Mouse (Mus musculus) liver, embryonic 16.5 days (tissue): ENCODE measurements around the gene Pygm. TPM values are rescaled to one million over a fixed set of nuclear protein-coding genes. Genes with fewer than 3 reads are reported as not detected.
A peak's percentile ranks its signal among the peaks of the same experiment; 100 is the strongest.

Experiments used
- ATAC-seq: fragments of 200-750 bp; cut with Nextera tagmentation; 2 replicates; pipeline ENCODE4 v1.8.0; 2017; ENCODE audit warnings: low read depth, mild to moderate bottlenecking, moderate number of reproducible peaks, moderate library complexity
- H3K27ac ChIP-seq: fragments of 300-500 bp; sonication (generic); 2 replicates; pipeline ENCODE4 v1.5.1; 2014; ENCODE audit warnings: mild to moderate bottlenecking, low read length
- H3K27me3 ChIP-seq: fragments of 300-500 bp; sonication (generic); 2 replicates; pipeline ENCODE4 v1.6.1; 2014; ENCODE audit warnings: low read depth, low read length, mixed read lengths; ENCODE audit not compliant: control insufficient read depth, insufficient read depth
- H3K36me3 ChIP-seq: fragments of 300-500 bp; sonication (generic); 2 replicates; pipeline ENCODE4 v1.6.1; 2014; ENCODE audit warnings: mild to moderate bottlenecking; ENCODE audit not compliant: control insufficient read depth, insufficient read depth
- H3K4me1 ChIP-seq: fragments of 300-500 bp; sonication (generic); 2 replicates; pipeline ENCODE4 v1.6.1; 2014; ENCODE audit warnings: low read depth, low read length, mixed read lengths; ENCODE audit not compliant: control insufficient read depth
- H3K4me2 ChIP-seq: fragments of 300-500 bp; sonication (generic); 2 replicates; pipeline ENCODE4 v1.6.1; 2014; ENCODE audit warnings: low read depth, low read length, mixed read lengths
- H3K4me3 ChIP-seq: fragments of 300-500 bp; sonication (generic); 2 replicates; pipeline ENCODE4 v1.5.1; 2014; ENCODE audit warnings: low read depth, mild to moderate bottlenecking, low read length
- H3K9ac ChIP-seq: fragments of 300-500 bp; sonication (generic); 2 replicates; pipeline ENCODE4 v1.6.1; 2014; ENCODE audit warnings: low read depth, low read length
- H3K9me3 ChIP-seq: fragments of 300-500 bp; sonication (generic); replicated peaks from 2 replicates; pipeline ENCODE4 v1.6.1; 2016; ENCODE audit warnings: low read length; ENCODE audit not compliant: control insufficient read depth
- WGBS: fragments of 180-500 bp; shearing (Covaris S2); extraction: QIAGEN DNeasy Blood & Tissue Kit; methylation state at CpG from one replicate; pipeline ENCODE4 v1.1.7; 2014; ENCODE audit not compliant: insufficient replicate concordance; 5-methylcytosine and 5-hydroxymethylcytosine counted together
- polyA plus RNA-seq: library from polyadenylated mRNA; unstranded; fragments of >200 nt; fragmentation: Nextera tagmentation; extraction: Ambion mirVana; gene quantifications from 2 replicates; pipeline ENCODE4 v1.2.1, GENCODE M21; 2015

Gene Pygm
- polyA plus RNA-seq, 1 experiment from 2014 or later: 11.2 TPM

DNA sequence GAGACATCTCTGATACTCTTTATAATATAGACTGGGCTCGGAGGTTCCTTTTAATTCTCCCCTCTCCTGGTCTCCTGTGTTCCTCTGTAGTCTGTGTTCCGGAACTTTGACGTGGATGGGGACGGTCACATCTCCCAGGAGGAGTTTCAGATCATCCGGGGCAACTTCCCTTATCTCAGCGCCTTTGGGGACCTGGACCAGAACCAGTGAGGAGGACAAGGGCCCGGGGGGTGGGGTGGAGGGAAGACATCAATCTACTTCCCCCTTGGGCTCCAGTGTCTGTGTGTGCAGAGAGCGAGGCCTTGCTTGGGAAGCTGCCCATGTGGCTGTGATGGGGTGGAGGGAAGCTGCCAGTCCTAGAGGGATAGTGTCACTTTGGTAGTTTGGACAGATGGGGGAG, 24.6 kb downstream of the Pygm start:
- Histone ChIP-seq H3K4me2 (no peak overlapping the region), H3K27ac (no peak overlapping the region), H3K4me3 (no peak overlapping the region), H3K36me3 (no peaks in the 10 kb centered on the region), H3K9ac (no peak overlapping the region), H3K9me3 (no peaks in the 10 kb centered on the region), H3K27me3 (no peaks in the 10 kb centered on the region), H3K4me1 (no peaks in the 10 kb centered on the region)
- ATAC-seq: 0 out of 2 replicates have a peak, but pooled peaks have one; percentile 9
- 62% methylated on average over 8 of the region's 8 CpGs for WGBS

DNA sequence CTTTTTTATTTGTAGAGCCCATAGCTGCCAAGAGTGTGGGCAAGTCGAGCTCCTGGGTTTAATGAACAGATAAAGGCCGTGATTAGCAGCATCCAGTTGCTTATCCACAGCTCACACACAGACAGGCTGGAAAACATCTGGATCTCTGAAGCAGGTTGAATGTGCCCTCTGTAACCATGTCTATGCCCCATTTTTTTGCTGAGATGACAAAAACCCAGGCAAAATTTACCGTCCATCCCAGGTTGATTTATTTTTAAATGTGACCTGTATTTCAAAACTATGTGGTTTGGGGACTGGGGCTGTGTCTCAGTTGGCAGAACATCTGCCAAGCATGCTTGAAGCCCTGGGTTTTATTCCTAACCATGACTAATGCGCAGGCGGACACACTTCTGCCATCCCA, 25.0 kb downstream of the Pygm start:
- Histone ChIP-seq H3K36me3 (no peaks in the 10 kb centered on the region), H3K4me2 (no peak overlapping the region), H3K27me3 (no peaks in the 10 kb centered on the region), H3K9ac (no peak overlapping the region), H3K4me3 (no peak overlapping the region), H3K4me1 (no peaks in the 10 kb centered on the region), H3K27ac (no peak overlapping the region), H3K9me3 (no peaks in the 10 kb centered on the region)
- ATAC-seq: no peak
- WGBS: 58% methylated on average over 5 of the region's 5 CpGs

DNA sequence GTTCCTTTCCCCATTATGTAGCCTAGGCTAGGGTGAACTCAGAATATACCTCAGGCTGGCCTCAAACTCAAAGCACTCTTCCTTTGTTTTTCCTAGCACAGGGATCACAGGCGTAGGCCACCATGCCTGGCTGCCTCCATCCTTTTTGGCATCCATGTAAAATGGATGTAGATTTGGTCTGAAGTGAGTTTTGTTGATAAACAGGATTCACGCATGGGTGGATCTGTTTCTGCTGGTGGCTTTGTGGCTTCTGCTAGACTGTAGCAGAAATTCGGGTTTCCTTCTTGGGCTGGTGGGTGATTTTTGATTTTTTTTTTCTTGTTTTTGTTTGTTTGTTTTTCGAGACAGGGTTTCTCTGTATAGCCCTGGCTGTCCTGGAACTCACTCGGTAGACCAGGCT, 25.7 kb downstream of the Pygm start:
- Histone ChIP-seq H3K27ac (no peak overlapping the region), H3K4me1 (no peaks in the 10 kb centered on the region), H3K36me3 (no peaks in the 10 kb centered on the region), H3K9me3 (no peaks in the 10 kb centered on the region), H3K27me3 (no peaks in the 10 kb centered on the region), H3K4me3 (no peak overlapping the region), H3K4me2 (no peak overlapping the region), H3K9ac (no peak overlapping the region)
- ATAC-seq: no peak
- 51% methylated on average over 5 of the region's 5 CpGs for WGBS

DNA sequence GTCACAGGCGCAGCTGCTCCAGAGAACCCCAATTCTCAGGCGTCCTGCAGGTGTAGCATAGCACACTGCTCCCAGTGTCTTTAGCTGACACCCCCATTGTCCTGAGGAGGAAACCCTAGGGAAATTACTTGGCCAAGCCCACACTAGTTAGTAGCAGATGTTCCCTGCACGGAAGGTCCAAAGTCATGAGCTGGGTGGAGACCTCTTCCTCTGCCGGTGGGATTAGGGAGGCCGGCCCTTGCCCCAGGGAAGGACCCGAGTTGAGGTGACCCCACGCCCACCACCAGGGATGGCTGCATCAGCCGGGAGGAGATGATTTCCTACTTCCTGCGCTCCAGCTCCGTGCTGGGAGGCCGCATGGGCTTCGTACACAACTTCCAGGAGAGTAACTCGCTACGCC, 28.6 kb downstream of the Pygm start:
- Histone ChIP-seq H3K4me2 (no peak overlapping the region), H3K27me3 (peaks cover 7% of the 10 kb centered on the region; the same call in 1 of the 2 replicates), H3K27ac (no peak overlapping the region), H3K9ac (no peak overlapping the region), H3K4me3 (no peak overlapping the region), H3K36me3 (no peaks in the 10 kb centered on the region), H3K4me1 (no peaks in the 10 kb centered on the region; the same call in 1 of the 2 replicates), H3K9me3 (no peaks in the 10 kb centered on the region)
- ATAC-seq: no peak
- 66% methylated on average over 14 of the region's 14 CpGs for WGBS

DNA sequence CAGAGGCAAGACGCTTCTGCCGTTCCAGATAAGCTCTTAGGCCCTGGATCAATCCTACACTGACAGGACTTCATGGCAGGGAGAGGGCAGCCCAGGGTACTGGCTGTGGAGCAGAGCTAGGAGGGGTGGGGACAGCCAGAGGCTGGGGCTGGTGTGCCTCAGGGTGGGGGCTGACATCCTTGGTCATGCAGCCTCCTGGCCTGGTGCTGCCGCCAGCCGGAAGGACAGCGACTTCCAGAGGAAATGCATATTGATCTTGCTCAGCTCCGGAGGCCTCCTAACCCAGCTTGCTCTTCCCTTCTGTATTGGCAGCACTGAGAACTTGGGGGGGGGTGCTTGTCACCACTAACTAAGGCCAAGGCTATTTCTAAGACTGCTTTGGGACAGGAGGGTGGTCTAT, 31.3 kb downstream of the Pygm start:
- H3K9ac ChIP-seq: no peak overlapping the region
- H3K27ac ChIP-seq: no peak overlapping the region
- peaks cover 30% of the 10 kb centered on the region for H3K27me3 ChIP-seq
- H3K9me3 ChIP-seq: no peaks in the 10 kb centered on the region
- 14% methylated on average over 6 of the region's 6 CpGs for WGBS
- H3K36me3 ChIP-seq: no peaks in the 10 kb centered on the region
- peak; percentile 40; the same call in 1 of the 2 replicates for ATAC-seq
- no peak overlapping the region for H3K4me3 ChIP-seq
- H3K4me1 ChIP-seq: peaks cover 4% of the 10 kb centered on the region
- no peak overlapping the region for H3K4me2 ChIP-seq

DNA sequence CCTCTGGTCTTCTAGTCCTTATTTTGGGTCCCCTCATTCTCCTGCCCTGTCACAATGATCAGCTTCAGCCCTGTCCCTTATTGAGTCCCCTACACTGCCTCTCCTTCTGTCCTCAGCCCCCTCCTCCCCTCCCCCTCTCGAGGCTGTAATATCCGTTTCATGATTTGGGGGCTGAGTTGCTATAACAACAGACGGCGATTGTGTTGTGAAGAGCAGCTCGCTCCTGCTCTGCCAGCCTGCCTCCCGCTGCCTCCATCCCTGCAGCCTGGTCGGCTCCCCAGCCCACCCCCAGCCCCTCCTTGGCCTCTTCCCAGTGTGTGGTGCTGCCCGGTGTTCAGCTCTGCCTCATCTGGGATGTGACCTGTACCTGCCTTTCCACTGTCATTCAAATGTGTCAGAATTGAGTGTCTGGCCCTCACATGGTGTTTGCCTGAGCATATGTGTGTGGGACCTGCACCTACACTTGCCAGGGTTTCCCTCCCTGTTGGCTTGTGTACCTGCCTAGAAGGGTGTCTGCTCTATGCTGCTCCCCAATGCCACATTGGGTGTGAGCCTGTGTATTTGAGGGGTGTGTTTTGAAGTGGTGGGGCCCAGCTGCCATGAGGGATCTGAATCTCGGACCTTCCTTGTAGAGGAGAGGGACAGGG, 32.0 kb downstream of the Pygm start:
- H3K4me1 ChIP-seq: peaks cover 4% of the 10 kb centered on the region
- peaks cover 37% of the 10 kb centered on the region for H3K27me3 ChIP-seq
- H3K36me3 ChIP-seq: no peaks in the 10 kb centered on the region
- no peak overlapping the region for H3K4me2 ChIP-seq
- no peak overlapping the region for H3K27ac ChIP-seq
- no peak overlapping the region for H3K9ac ChIP-seq
- no peaks in the 10 kb centered on the region for H3K9me3 ChIP-seq
- H3K4me3 ChIP-seq: no peak overlapping the region
- no peak for ATAC-seq
- WGBS: 14% methylated on average over 9 of the region's 9 CpGs

DNA sequence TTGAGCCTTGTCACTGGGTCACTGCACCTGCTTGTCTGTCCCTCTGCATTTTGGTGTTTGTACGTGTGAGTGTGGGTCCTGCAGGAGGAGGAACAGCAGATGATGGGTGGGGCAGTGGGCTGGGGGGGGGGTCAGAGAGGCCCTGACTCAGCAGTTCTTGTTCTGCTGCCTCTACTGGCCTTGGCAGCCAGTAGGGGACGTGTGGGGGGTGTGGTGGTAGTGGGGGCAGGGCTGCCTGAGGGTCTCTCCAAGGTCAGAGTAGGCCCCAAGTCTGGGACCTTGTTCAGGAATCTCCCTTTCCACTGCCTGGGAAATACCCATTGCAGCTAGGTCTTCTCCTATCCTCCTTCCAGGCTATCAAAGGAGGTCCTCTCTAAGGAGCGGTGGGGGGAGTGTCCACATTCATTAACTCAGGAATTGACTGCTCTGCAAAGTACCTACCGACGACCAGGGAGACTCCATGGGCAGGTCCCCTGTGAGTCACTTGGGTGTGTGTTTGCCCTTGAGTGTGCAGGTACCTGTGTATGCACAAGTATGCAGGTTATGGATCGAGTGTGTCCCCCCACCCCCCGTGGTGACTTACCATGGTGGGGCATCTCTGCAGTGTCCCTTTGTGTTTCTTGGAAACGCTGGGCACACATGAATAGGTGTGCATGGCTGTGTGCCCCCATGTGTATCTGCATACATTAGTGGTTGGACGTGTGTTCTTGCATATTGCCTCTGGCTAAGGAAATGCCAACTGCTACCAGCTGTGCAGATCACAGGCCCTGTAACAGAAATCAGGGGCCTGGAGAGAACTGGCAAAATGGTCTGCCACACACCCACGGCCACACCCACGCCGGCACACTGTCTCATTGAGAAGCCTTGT, 32.9 kb downstream of the Pygm start:
- no peak overlapping the region for H3K27ac ChIP-seq
- no peak overlapping the region for H3K4me3 ChIP-seq
- H3K4me1 ChIP-seq: peaks cover 4% of the 10 kb centered on the region
- no peaks in the 10 kb centered on the region for H3K36me3 ChIP-seq
- WGBS: 46% methylated on average over 12 of the region's 12 CpGs
- no peak overlapping the region for H3K9ac ChIP-seq
- H3K4me2 ChIP-seq: no peak overlapping the region
- no peak for ATAC-seq
- H3K27me3 ChIP-seq: peaks cover 41% of the 10 kb centered on the region
- no peaks in the 10 kb centered on the region for H3K9me3 ChIP-seq

DNA sequence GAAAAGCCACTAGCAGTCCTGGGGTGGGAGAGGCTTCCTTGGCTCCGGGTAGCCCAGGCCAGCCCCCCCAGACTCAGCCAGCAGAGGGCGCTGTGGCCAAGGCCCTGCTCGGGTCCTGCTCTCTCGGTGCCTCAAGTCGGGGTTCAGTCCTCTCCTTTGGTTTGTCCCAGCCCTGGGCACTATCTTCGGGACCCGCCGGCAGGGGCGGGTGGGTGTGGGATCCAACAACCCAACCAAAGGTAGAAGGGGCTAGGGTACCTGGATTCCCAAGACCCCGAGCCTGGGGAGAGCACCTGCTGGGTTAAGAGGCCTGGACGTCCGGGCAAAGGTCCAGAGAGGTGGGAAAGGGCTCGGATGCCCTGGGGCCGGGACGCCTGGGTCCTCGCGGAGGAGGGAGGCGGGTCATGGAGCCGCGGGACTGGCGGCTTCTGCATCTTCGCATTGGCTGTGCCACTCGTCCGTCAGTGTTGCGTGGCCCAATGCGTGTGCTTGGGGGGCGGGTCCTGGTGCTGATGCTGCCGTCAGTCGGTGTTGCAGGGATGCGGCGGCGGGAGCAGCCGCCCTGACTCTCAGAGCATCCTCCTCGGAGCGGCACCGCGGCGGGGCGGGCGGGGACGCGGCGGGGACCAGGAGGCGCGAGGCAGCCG, 34.2 kb downstream of the Pygm start, which contains the start of gene Nrxn2:
Gene Nrxn2 (plus strand): TSS at position 499 of the 647 bp plus-strand sequence.
- peak; percentile 78 for ATAC-seq
- H3K36me3 ChIP-seq: no peaks in the 10 kb centered on the region
- peak within 1 kb of the TSS; percentile 55 for H3K4me3 ChIP-seq
- no peak within 1 kb of the TSS for H3K27ac ChIP-seq
- WGBS: 2% methylated on average over 46 of the region's 46 CpGs
- no peaks in the 10 kb centered on the region for H3K9me3 ChIP-seq
- peak within 1 kb of the TSS; percentile 31; the same call in 1 of the 2 replicates for H3K9ac ChIP-seq
- peaks cover 4% of the 10 kb centered on the region for H3K4me1 ChIP-seq
- peaks cover 44% of the 10 kb centered on the region for H3K27me3 ChIP-seq
- peak within 1 kb of the TSS; percentile 79 for H3K4me2 ChIP-seq
